In genomic region chr14:121414635-121415241, GRCm38 (mm10) we compare ENCODE assay signal across 24 mouse cellular contexts. TPM values are rescaled to one million over a fixed set of nuclear protein-coding genes. Genes with fewer than 3 reads are reported as not detected.
DNase-seq lines count a peak whose midpoint lies in the region; ATAC-seq and TF ChIP-seq lines count a peak whose summit lies in the region.
"Had no signal": no experiment of that assay in that cellular context is flagged by ENCODE, and none has a peak within 500 bp of the region (broad histone marks: within the 10 kb centered on the region; RNA-seq: fewer than 3 reads in every experiment).

No protein-coding gene starts in this region.

- H3K79me2 ChIP-seq in C2C12 (ENCODE audit: control insufficient read depth, insufficient read depth): no peaks in the 10 kb centered on the region
- no peaks in the 10 kb centered on the region for H3K79me2 ChIP-seq in heart, adult 2 months (replicated peaks; ENCODE audit: control insufficient read depth, insufficient read depth, low read length)

- H3K79me3 ChIP-seq in C2C12 (ENCODE audit: low read depth): no peaks in the 10 kb centered on the region

- intact Hi-C loops in heart, adult 2 months (cut with DNase I): no loop called here

- no peak overlapping the region for H3ac ChIP-seq in C2C12 (ENCODE audit: control insufficient read depth, insufficient read length, low read depth)

- H3K9ac ChIP-seq in limb, embryonic 14.5 days (ENCODE audit: low read depth, low read length, severe bottlenecking): no peak overlapping the region
- H3K9ac ChIP-seq in stomach, embryonic 15.5 days: no peak overlapping the region
- H3K9ac ChIP-seq in heart, adult 2 months (ENCODE audit: low read depth, low read length): no peak overlapping the region
- H3K9ac ChIP-seq: forebrain, embryonic 12.5 days; heart, embryonic 15.5 days; liver, embryonic 12.5 days had no signal

- peak; percentile 82 for DNase-seq in limb, embryonic 14.5 days (ENCODE audit: low spot score)
- DNase-seq in limb, embryonic 10.5 days (ENCODE audit: low spot score): no peak
- peak; percentile 29 for DNase-seq in NIH3T3 (ENCODE audit: low read depth)
- no peak for DNase-seq in testis, postnatal 10 days (ENCODE audit: low spot score)
- DNase-seq in heart, adult 2 months: no peak
- DNase-seq: adrenal gland, postnatal 36 days; cerebellum, adult 2 months; cerebellum, postnatal 36 days; gastrocnemius, postnatal 14 days; heart, adult 18-20 months; kidney, postnatal 36 days; layer of hippocampus, adult 9-11 months; left cerebral cortex, postnatal 4 days; lung, postnatal 4 days had no signal

- no peaks in the 10 kb centered on the region for H3K9me3 ChIP-seq in limb, embryonic 14.5 days (ENCODE audit: control insufficient read depth, low read length)
- no peaks in the 10 kb centered on the region for H3K9me3 ChIP-seq in limb, embryonic 10.5 days (replicated peaks)
- H3K9me3 ChIP-seq in stomach, embryonic 15.5 days: no peaks in the 10 kb centered on the region
- H3K9me3 ChIP-seq: forebrain, embryonic 12.5 days; G1E; heart, embryonic 15.5 days; hindbrain, embryonic 10.5 days; liver, embryonic 12.5 days had no signal

- no peak for TF ChIP-seq POLR2A in limb, embryonic 14.5 days (IDR thresholded peaks at IDR 0.05; ENCODE audit: borderline replicate concordance, extremely low read depth, insufficient read depth, insufficient read length)
- no peak for TF ChIP-seq POLR2A in heart, adult 2 months (IDR thresholded peaks at IDR 0.05; ENCODE audit: insufficient read depth, low read depth, low read length)

- TF ChIP-seq EP300 in heart, adult 2 months (IDR thresholded peaks at IDR 0.05; ENCODE audit: insufficient read depth, low read depth, low read length): no peak

- H3K4me1 ChIP-seq in limb, embryonic 14.5 days (ENCODE audit: control insufficient read depth, insufficient read depth, low read length): no peaks in the 10 kb centered on the region; the same call in 1 of the 2 replicates
- no peaks in the 10 kb centered on the region for H3K4me1 ChIP-seq in limb, embryonic 10.5 days
- no peaks in the 10 kb centered on the region for H3K4me1 ChIP-seq in stomach, embryonic 15.5 days
- H3K4me1 ChIP-seq in heart, adult 2 months (ENCODE audit: control insufficient read depth, insufficient read depth, low read length): no peaks in the 10 kb centered on the region
- H3K4me1 ChIP-seq: forebrain, embryonic 12.5 days; heart, embryonic 15.5 days; hindbrain, embryonic 10.5 days; liver, embryonic 12.5 days had no signal

- H3K4me3 ChIP-seq in limb, embryonic 14.5 days (replicated peaks; ENCODE audit: low read length): no peak overlapping the region
- no peak overlapping the region for H3K4me3 ChIP-seq in limb, embryonic 10.5 days
- H3K4me3 ChIP-seq in C2C12 (ENCODE audit: insufficient read depth, poor library complexity, severe bottlenecking): no peak overlapping the region
- no peak overlapping the region for H3K4me3 ChIP-seq in stomach, embryonic 15.5 days (replicated peaks)
- H3K4me3 ChIP-seq in heart, adult 2 months: no peak overlapping the region
- H3K4me3 ChIP-seq: forebrain, embryonic 12.5 days; heart, embryonic 15.5 days; hindbrain, embryonic 10.5 days; left cerebral cortex, adult 2 months; liver, embryonic 12.5 days had no signal

- 0 out of 2 replicates have a peak, but pooled peaks have one; percentile 41 for ATAC-seq in limb, embryonic 14.5 days (ENCODE audit: low FRiP score, low read depth)
- peak; percentile 79; the same call in 1 of the 2 replicates for ATAC-seq in stomach, embryonic 15.5 days (ENCODE audit: insufficient read depth, low FRiP score, low read depth)
- ATAC-seq: hindbrain, postnatal 0 days; intestine, postnatal 0 days; liver, embryonic 12.5 days had no signal

- H3K36me3 ChIP-seq in limb, embryonic 14.5 days (ENCODE audit: control insufficient read depth, insufficient read depth, low read length): no peaks in the 10 kb centered on the region
- H3K36me3 ChIP-seq in limb, embryonic 10.5 days: no peaks in the 10 kb centered on the region
- H3K36me3 ChIP-seq in C2C12 (ENCODE audit: control insufficient read depth, insufficient read depth): no peaks in the 10 kb centered on the region
- no peaks in the 10 kb centered on the region for H3K36me3 ChIP-seq in stomach, embryonic 15.5 days
- H3K36me3 ChIP-seq in heart, adult 2 months (ENCODE audit: control insufficient read depth, insufficient read depth, low read length): no peaks in the 10 kb centered on the region
- H3K36me3 ChIP-seq: forebrain, embryonic 12.5 days; G1E; heart, embryonic 15.5 days; hindbrain, embryonic 10.5 days; liver, embryonic 12.5 days had no signal

- TF ChIP-seq CTCF in C2C12 (IDR thresholded peaks at IDR 0.05; ENCODE audit: control insufficient read depth, insufficient read depth, insufficient read length): no peak
- no peak for TF ChIP-seq CTCF in heart, adult 2 months (IDR thresholded peaks at IDR 0.05)

- H3K27ac ChIP-seq in limb, embryonic 14.5 days (replicated peaks; ENCODE audit: low read depth, low read length): no peak overlapping the region
- no peak overlapping the region for H3K27ac ChIP-seq in limb, embryonic 10.5 days
- H3K27ac ChIP-seq in stomach, embryonic 15.5 days: no peak overlapping the region
- H3K27ac ChIP-seq in heart, adult 2 months: no peak overlapping the region
- H3K27ac ChIP-seq: forebrain, embryonic 12.5 days; heart, embryonic 15.5 days; hindbrain, embryonic 10.5 days; hindbrain, postnatal 0 days; left cerebral cortex, adult 2 months; liver, embryonic 12.5 days had no signal

- WGBS in limb, embryonic 14.5 days: 47% methylated on average over 6 of the region's 6 CpGs
- WGBS in limb, embryonic 10.5 days: 87% methylated on average over 6 of the region's 6 CpGs
- 56% methylated on average over 6 of the region's 6 CpGs for WGBS in stomach, embryonic 15.5 days
- WGBS in heart, adult 2 months: 57% methylated on average over 6 of the region's 6 CpGs

- no peaks in the 10 kb centered on the region for H3K27me3 ChIP-seq in limb, embryonic 14.5 days (ENCODE audit: control insufficient read depth, insufficient read depth, low read length)
- no peaks in the 10 kb centered on the region for H3K27me3 ChIP-seq in limb, embryonic 10.5 days (ENCODE audit: low read depth, poor library complexity, severe bottlenecking)
- no peaks in the 10 kb centered on the region for H3K27me3 ChIP-seq in C2C12 (ENCODE audit: control insufficient read depth, insufficient read depth, insufficient read length)
- no peaks in the 10 kb centered on the region for H3K27me3 ChIP-seq in stomach, embryonic 15.5 days (replicated peaks)
- no peaks in the 10 kb centered on the region for H3K27me3 ChIP-seq in heart, adult 2 months (ENCODE audit: control insufficient read depth, insufficient read depth, low read length)
- H3K27me3 ChIP-seq: forebrain, embryonic 12.5 days; heart, embryonic 15.5 days had no signal

- no peak overlapping the region for H3K4me2 ChIP-seq in limb, embryonic 14.5 days (replicated peaks; ENCODE audit: low read depth, low read length, severe bottlenecking)
- H3K4me2 ChIP-seq in stomach, embryonic 15.5 days: no peak overlapping the region
- H3K4me2 ChIP-seq: forebrain, embryonic 12.5 days; heart, embryonic 15.5 days; liver, embryonic 12.5 days had no signal

TF ChIP-seq in C2C12, 6 proteins besides CTCF, POLR2A, EP300 and RAD21:
- TF ChIP-seq USF1 (IDR thresholded peaks at IDR 0.05; ENCODE audit: low read depth) (peak; percentile 31), MYOD1 (IDR thresholded peaks at IDR 0.05; ENCODE audit: control insufficient read depth, insufficient read length, low read depth) (no peak), MYOG (IDR thresholded peaks at IDR 0.05; ENCODE audit: control insufficient read depth, extremely low read depth, insufficient read length) (no peak), FOSL1 (IDR thresholded peaks at IDR 0.05; ENCODE audit: insufficient read depth, low read length, poor library complexity, severe bottlenecking) (no peak)

RNA-seq across cellular contexts. Expression of gene Stk24, which starts 34.9 kb away (rescaled TPM):
- 37.6 and 40.6 TPM in 2 replicates for polyA plus RNA-seq in limb, embryonic 14.5 days (2012; rRNA removed)
- 46.7 and 50.7 TPM in 2 replicates for polyA plus RNA-seq in limb, embryonic 14.5 days (2014; fragmentation: Nextera tagmentation; extraction: Ambion mirVana)
- polyA plus RNA-seq in limb, embryonic 10.5 days (2016; fragmentation: Nextera tagmentation; extraction: Ambion mirVana): 43.2 and 43.8 TPM in 2 replicates
- 29.8 TPM for polyA plus RNA-seq in C2C12 (2012; fragmentation: generic; extraction: Trizol)
- polyA plus RNA-seq in stomach, embryonic 15.5 days (2015; fragmentation: Nextera tagmentation; extraction: Ambion mirVana): 44.2 and 44.5 TPM in 2 replicates
- 10 to 100 TPM; 70.2 to 75.6 TPM for total RNA-seq in heart, adult 2 months (2021)
- 21.4 and 38.8 TPM in 2 replicates for polyA plus RNA-seq in heart, adult 2 months (2012; rRNA removed)

Comparison
In these comparisons a context has a peak if more than half of its experiments do, and no peak if none do; other contexts are left out.
1. DNase-seq: peak in limb, embryonic 14.5 days (single experiment) and NIH3T3 (single experiment); none in limb, embryonic 10.5 days (single experiment), testis, postnatal 10 days (single experiment) and heart, adult 2 months (0 of 2).